Mouse (Mus musculus) layer of hippocampus, adult 8-10 months (tissue): ENCODE results near the gene Arhgap23. TPM values are rescaled to one million over a fixed set of nuclear protein-coding genes. Genes with fewer than 3 reads are reported as not detected.

Experiments used
- DNase-seq, 2 experiments: peaks; one replicate each; pipeline ENCODE4 v3.0.0; 2022; ENCODE audit warnings: low spot score in 2 of 2
- total RNA-seq, 4 experiments: library from RNA; stranded (reverse); gene quantifications; 2 replicates each; pipeline ENCODE4 v1.2.4; 2022

The Arhgap23 gene
- total RNA-seq, 4 experiments from 2014 or later = 75.7 to 83.2 (median 78.4) TPM

GRCm38 (mm10) chr11:97502383-97502782, 87.0 kb downstream of the Arhgap23 start:
- DNase-seq = peak in 1 of 2 experiments; percentile 35

GRCm38 (mm10) chr11:97502846-97503245, 87.5 kb downstream of the Arhgap23 start:
- no peak for DNase-seq

GRCm38 (mm10) chr11:97505784-97506183, 90.5 kb downstream of the Arhgap23 start:
- no peak for DNase-seq

GRCm38 (mm10) chr11:97506331-97506730, 91.0 kb downstream of the Arhgap23 start:
- no peak for DNase-seq

- DNase-seq = no peak
Observed at GRCm38 (mm10) chr11:97508198-97508597, 92.9 kb downstream of the Arhgap23 start.

- no peak for DNase-seq
Observed at GRCm38 (mm10) chr11:97509058-97509457, 93.7 kb downstream of the Arhgap23 start.

- DNase-seq = no peak
Observed at GRCm38 (mm10) chr11:97509715-97510485, 94.6 kb downstream of the Arhgap23 start.

GRCm38 (mm10) chr11:97510966-97511660, 95.8 kb downstream of the Arhgap23 start:
- DNase-seq = no peak

- no peak for DNase-seq
Observed at GRCm38 (mm10) chr11:97511661-97512369, 96.5 kb downstream of the Arhgap23 start.

- DNase-seq = no peak
Observed at GRCm38 (mm10) chr11:97512511-97512910, 97.2 kb downstream of the Arhgap23 start.

GRCm38 (mm10) chr11:97513066-97513465, 97.7 kb downstream of the Arhgap23 start:
- DNase-seq = no peak

- DNase-seq = no peak
Observed at GRCm38 (mm10) chr11:97520541-97520940, 105.2 kb downstream of the Arhgap23 start.

GRCm38 (mm10) chr11:97521741-97522474, 106.6 kb downstream of the Arhgap23 start:
- DNase-seq = no peak

GRCm38 (mm10) chr11:97523107-97523506, 107.8 kb downstream of the Arhgap23 start:
- no peak for DNase-seq

GRCm38 (mm10) chr11:97523827-97524261, 108.5 kb downstream of the Arhgap23 start:
- DNase-seq = no peak

GRCm38 (mm10) chr11:97524306-97524705, 109.0 kb downstream of the Arhgap23 start:
- no peak for DNase-seq

GRCm38 (mm10) chr11:97525313-97525712, 110.0 kb downstream of the Arhgap23 start:
- no peak for DNase-seq

- no peak for DNase-seq
Observed at GRCm38 (mm10) chr11:97528282-97528808, 113.0 kb downstream of the Arhgap23 start.

GRCm38 (mm10) chr11:97530069-97530468, 114.7 kb downstream of the Arhgap23 start:
- no peak for DNase-seq

- DNase-seq = no peak
Observed at GRCm38 (mm10) chr11:97530961-97531360, 115.6 kb downstream of the Arhgap23 start.
